Mouse (Mus musculus): ENCODE data around the gene Ell2. TPM values are rescaled to one million over a fixed set of nuclear protein-coding genes. Genes with fewer than 3 reads are reported as not detected.

The Ell2 gene
- polyA plus RNA-seq, 1 experiment from 2014 or later = 4.3 TPM

DNA sequence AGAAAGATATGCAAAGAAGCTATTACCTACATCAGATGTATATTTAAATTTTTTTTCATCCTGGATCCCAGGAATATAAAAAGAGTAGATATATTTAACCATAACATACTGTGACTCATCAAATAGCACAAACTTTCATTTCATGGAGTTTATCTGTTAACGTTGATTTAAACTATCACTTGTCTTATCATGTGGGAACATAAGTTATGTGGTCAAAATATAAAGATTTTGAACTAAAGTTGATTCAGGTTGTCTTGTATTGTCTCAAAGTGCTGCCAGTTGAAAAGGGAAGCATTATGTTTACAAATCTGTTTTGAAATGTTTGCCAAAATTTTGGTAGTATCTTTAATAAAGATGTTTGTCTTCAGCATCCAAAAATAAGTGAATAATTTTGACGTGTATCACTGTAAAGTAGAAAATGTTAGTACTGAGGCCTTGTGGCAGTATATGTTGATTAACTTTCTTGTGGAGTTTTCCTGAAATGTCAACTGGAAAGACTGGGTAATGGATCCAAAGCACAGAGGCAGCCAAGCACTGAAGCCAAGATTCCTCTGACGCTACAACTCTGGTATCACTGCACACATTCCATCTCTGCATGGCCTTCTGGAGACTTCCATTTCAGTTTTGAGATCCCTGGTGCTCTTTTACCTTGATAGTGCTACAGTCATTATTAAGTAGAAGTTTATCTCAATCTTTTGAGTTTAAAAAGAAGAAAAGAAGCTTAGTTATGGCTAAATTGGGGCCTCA lies 65.6 kb downstream of the Ell2 start:
- no peak overlapping the region for H3K4me2 ChIP-seq (ENCODE audit: low read depth, low read length)
- H3K4me3 ChIP-seq (ENCODE audit: low read length) = no peak overlapping the region
- no peak overlapping the region for H3K27ac ChIP-seq (ENCODE audit: low read length)
- no peak overlapping the region for H3K9ac ChIP-seq (ENCODE audit: low read depth, low read length)
- H3K9me3 ChIP-seq (ENCODE audit: control insufficient read depth, low read length) = no peaks in the 10 kb centered on the region
- 84% methylated on average over 3 of the region's 3 CpGs for WGBS
- no peaks in the 10 kb centered on the region for H3K27me3 ChIP-seq (replicated peaks; ENCODE audit: control insufficient read depth, insufficient read depth, low read length)
- H3K4me1 ChIP-seq (ENCODE audit: control insufficient read depth, insufficient read depth, low read length) = no peaks in the 10 kb centered on the region
- no peaks in the 10 kb centered on the region for H3K36me3 ChIP-seq (ENCODE audit: control insufficient read depth, insufficient read depth, low read length)
- ATAC-seq = no peak

DNA sequence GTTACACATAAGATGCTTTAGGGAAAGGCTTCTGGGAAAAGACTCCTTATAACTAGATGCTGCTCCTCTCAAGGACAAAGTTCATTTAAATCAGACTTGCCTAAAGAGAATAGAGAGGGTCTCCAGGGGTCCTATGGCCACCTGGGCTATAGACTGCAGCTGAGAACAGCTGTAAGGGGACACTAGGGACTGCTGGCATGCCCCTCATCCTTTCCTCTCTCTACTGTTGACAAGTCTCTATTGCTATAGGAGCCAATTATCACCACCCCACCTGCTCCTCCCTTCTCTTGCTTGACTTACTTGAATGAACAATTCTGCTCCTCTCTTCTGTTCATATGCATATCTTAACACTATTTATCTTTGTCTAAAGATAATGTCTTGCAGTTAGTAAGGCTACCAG lies 69.4 kb downstream of the Ell2 start:
- Histone ChIP-seq H3K9me3 (ENCODE audit: control insufficient read depth, low read length) (no peaks in the 10 kb centered on the region), H3K36me3 (ENCODE audit: control insufficient read depth, insufficient read depth, low read length) (no peaks in the 10 kb centered on the region), H3K4me3 (ENCODE audit: low read length) (no peak overlapping the region), H3K9ac (ENCODE audit: low read depth, low read length) (no peak overlapping the region), H3K4me1 (ENCODE audit: control insufficient read depth, insufficient read depth, low read length) (no peaks in the 10 kb centered on the region), H3K27ac (ENCODE audit: low read length) (no peak overlapping the region), H3K4me2 (ENCODE audit: low read depth, low read length) (no peak overlapping the region), H3K27me3 (replicated peaks; ENCODE audit: control insufficient read depth, insufficient read depth, low read length) (no peaks in the 10 kb centered on the region)
- ATAC-seq = no peak

DNA sequence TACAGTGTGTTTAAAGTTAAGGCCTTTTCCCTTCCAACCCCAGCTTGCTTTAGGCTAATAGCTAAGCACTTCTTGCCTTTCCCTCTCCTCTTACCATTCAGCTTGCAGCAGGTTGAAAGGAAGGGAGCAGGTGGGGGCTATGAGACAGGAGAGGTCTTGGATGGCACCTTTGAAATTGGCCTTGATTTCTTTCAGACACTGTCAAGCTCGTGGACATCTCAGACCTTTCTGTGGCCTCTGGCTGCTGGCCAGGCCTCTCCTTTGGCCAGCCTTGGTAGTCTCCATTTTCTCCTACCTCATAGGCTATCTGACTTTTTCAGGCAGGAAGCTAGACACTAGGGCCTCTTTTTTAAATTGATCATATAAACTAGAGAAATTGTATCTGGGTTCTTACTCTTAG lies 70.1 kb downstream of the Ell2 start:
- no peak for ATAC-seq
- no peak overlapping the region for H3K27ac ChIP-seq (ENCODE audit: low read length)

DNA sequence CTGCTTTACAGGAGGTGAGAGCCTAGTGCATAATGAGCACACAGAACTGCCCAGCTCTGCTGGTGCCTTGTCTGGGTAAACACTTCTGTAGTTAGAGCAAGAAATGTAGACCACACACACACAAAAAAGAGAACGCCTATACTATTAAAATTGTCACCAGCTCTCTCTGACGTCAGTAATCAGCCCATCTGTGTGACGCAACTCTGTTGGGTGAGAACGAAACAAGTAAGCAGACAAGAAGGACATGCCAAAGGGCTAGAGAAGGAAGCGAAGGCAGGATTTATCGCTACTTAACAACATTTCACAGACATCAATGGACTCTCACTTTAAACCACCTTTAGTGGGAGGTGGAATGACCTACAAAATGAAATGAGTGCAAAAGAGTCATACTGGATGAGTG lies 71.6 kb downstream of the Ell2 start:
- H3K27ac ChIP-seq (ENCODE audit: low read length) = no peak overlapping the region
- WGBS = 82% methylated on average over 6 of the region's 6 CpGs
- no peak overlapping the region for H3K4me3 ChIP-seq (ENCODE audit: low read length)
- no peak for ATAC-seq
- no peaks in the 10 kb centered on the region for H3K36me3 ChIP-seq (ENCODE audit: control insufficient read depth, insufficient read depth, low read length)
- no peak overlapping the region for H3K9ac ChIP-seq (ENCODE audit: low read depth, low read length)
- H3K4me1 ChIP-seq (ENCODE audit: control insufficient read depth, insufficient read depth, low read length) = no peaks in the 10 kb centered on the region
- no peaks in the 10 kb centered on the region for H3K27me3 ChIP-seq (replicated peaks; ENCODE audit: control insufficient read depth, insufficient read depth, low read length)
- H3K9me3 ChIP-seq (ENCODE audit: control insufficient read depth, low read length) = no peaks in the 10 kb centered on the region
- H3K4me2 ChIP-seq (ENCODE audit: low read depth, low read length) = no peak overlapping the region

More for the DNA sequence above, 70.1 kb downstream of the Ell2 start:
- WGBS = 52% methylated on average over 1 of the region's 1 CpGs
- H3K9ac ChIP-seq (ENCODE audit: low read depth, low read length) = no peak overlapping the region
- no peak overlapping the region for H3K4me3 ChIP-seq (ENCODE audit: low read length)
- no peaks in the 10 kb centered on the region for H3K4me1 ChIP-seq (ENCODE audit: control insufficient read depth, insufficient read depth, low read length)
- H3K4me2 ChIP-seq (ENCODE audit: low read depth, low read length) = no peak overlapping the region
- no peaks in the 10 kb centered on the region for H3K36me3 ChIP-seq (ENCODE audit: control insufficient read depth, insufficient read depth, low read length)
- no peaks in the 10 kb centered on the region for H3K9me3 ChIP-seq (ENCODE audit: control insufficient read depth, low read length)
- H3K27me3 ChIP-seq (replicated peaks; ENCODE audit: control insufficient read depth, insufficient read depth, low read length) = no peaks in the 10 kb centered on the region

DNA sequence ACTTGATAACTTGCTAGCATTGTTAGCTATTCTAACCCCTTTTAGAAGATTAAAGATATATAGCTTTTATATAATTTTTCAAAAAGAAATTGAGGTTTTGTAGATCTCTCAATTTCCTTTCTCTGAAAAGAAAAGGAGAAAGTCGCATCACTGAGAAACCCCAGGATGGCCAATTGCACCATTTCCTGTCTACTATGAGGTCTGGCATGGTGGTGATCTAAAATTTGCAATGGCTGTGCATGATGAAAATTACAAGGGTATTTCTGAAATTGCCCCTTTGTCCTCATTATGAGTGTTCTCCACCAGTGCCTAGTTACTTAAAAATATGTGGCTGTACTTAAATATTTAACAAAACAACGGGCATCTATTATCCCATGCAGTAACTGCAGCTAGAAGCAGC lies 72.6 kb downstream of the Ell2 start:
- Histone ChIP-seq H3K9me3 (ENCODE audit: control insufficient read depth, low read length) (no peaks in the 10 kb centered on the region), H3K4me3 (ENCODE audit: low read length) (no peak overlapping the region), H3K4me2 (ENCODE audit: low read depth, low read length) (no peak overlapping the region), H3K4me1 (ENCODE audit: control insufficient read depth, insufficient read depth, low read length) (no peaks in the 10 kb centered on the region), H3K36me3 (ENCODE audit: control insufficient read depth, insufficient read depth, low read length) (no peaks in the 10 kb centered on the region), H3K27me3 (replicated peaks; ENCODE audit: control insufficient read depth, insufficient read depth, low read length) (no peaks in the 10 kb centered on the region), H3K27ac (ENCODE audit: low read length) (no peak overlapping the region), H3K9ac (ENCODE audit: low read depth, low read length) (no peak overlapping the region)
- 87% methylated on average over 2 of the region's 2 CpGs for WGBS
- no peak for ATAC-seq

DNA sequence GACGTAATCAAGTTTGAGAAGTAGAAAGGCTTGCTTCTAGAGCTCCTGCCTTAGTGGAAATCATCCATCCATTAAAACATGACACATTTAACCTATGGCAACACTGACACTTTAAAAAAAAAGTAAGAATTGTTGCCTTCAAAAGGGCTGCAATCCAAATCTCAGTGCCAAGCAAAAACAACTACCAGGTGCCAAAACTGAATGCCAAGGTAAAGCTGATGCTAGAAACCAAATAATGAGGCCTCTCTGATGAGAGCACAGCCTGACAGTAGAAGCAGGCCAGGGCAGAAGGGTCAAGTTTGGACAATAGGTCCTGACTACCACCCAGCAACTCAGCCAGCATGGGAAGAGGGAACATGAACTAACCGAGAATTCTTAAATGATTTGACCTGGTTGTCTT lies 73.5 kb downstream of the Ell2 start:
- Histone ChIP-seq H3K4me1 (ENCODE audit: control insufficient read depth, insufficient read depth, low read length) (no peaks in the 10 kb centered on the region), H3K4me3 (ENCODE audit: low read length) (no peak overlapping the region), H3K27me3 (replicated peaks; ENCODE audit: control insufficient read depth, insufficient read depth, low read length) (no peaks in the 10 kb centered on the region), H3K4me2 (ENCODE audit: low read depth, low read length) (no peak overlapping the region), H3K9ac (ENCODE audit: low read depth, low read length) (no peak overlapping the region), H3K9me3 (ENCODE audit: control insufficient read depth, low read length) (no peaks in the 10 kb centered on the region), H3K27ac (ENCODE audit: low read length) (no peak overlapping the region), H3K36me3 (ENCODE audit: control insufficient read depth, insufficient read depth, low read length) (no peaks in the 10 kb centered on the region)
- WGBS = 72% methylated on average over 2 of the region's 2 CpGs
- ATAC-seq = no peak

DNA sequence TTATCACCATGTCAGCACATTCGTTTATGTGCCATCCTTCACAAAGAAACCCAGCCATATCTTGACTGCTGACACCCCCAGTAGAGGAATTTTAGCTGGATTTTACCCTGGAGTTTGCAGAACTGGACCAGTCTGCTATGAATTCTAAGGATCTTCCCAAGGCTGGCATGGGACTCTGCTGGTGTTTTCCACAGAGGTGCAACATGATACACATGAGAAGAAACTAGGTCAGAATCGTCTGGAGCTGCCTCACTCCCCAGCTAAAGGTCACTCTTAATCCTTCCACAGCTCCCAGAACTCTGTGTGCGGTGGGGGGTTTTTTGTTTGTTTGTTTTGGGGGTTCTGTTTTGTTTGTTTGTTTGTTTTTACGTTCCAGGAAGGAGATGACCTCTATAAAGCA lies 79.2 kb downstream of the Ell2 start:
- Histone ChIP-seq H3K27ac (ENCODE audit: low read length) (no peak overlapping the region), H3K4me3 (ENCODE audit: low read length) (no peak overlapping the region), H3K9ac (ENCODE audit: low read depth, low read length) (no peak overlapping the region), H3K27me3 (replicated peaks; ENCODE audit: control insufficient read depth, insufficient read depth, low read length) (no peaks in the 10 kb centered on the region), H3K9me3 (ENCODE audit: control insufficient read depth, low read length) (no peaks in the 10 kb centered on the region), H3K36me3 (ENCODE audit: control insufficient read depth, insufficient read depth, low read length) (no peaks in the 10 kb centered on the region), H3K4me1 (ENCODE audit: control insufficient read depth, insufficient read depth, low read length) (no peaks in the 10 kb centered on the region), H3K4me2 (ENCODE audit: low read depth, low read length) (no peak overlapping the region)
- ATAC-seq = no peak
- 67% methylated on average over 4 of the region's 4 CpGs for WGBS

DNA sequence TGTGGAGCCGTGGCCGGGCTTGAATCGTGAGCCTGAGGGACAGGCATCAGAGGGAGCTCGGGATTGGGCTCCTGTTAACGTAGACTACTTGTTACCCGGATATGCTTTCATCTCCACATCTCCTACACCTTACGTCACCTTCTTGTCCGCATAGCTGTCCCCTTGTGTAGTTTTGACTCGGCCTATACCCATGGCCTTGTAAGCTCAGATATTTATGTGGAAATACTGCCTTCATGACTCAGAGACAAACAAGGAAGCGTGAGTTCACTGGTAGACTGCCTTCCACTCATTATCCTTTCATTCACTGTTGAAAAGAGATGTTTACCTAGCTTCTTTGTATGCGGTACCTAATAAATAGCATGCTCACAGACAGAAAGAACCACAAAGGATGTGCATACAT lies 79.7 kb downstream of the Ell2 start:
- no peak for ATAC-seq
- Histone ChIP-seq H3K27me3 (replicated peaks; ENCODE audit: control insufficient read depth, insufficient read depth, low read length) (no peaks in the 10 kb centered on the region), H3K4me2 (ENCODE audit: low read depth, low read length) (no peak overlapping the region), H3K27ac (ENCODE audit: low read length) (no peak overlapping the region), H3K4me1 (ENCODE audit: control insufficient read depth, insufficient read depth, low read length) (no peaks in the 10 kb centered on the region), H3K4me3 (ENCODE audit: low read length) (no peak overlapping the region), H3K9me3 (ENCODE audit: control insufficient read depth, low read length) (no peaks in the 10 kb centered on the region), H3K36me3 (ENCODE audit: control insufficient read depth, insufficient read depth, low read length) (no peaks in the 10 kb centered on the region), H3K9ac (ENCODE audit: low read depth, low read length) (no peak overlapping the region)
- 91% methylated on average over 11 of the region's 11 CpGs for WGBS

DNA sequence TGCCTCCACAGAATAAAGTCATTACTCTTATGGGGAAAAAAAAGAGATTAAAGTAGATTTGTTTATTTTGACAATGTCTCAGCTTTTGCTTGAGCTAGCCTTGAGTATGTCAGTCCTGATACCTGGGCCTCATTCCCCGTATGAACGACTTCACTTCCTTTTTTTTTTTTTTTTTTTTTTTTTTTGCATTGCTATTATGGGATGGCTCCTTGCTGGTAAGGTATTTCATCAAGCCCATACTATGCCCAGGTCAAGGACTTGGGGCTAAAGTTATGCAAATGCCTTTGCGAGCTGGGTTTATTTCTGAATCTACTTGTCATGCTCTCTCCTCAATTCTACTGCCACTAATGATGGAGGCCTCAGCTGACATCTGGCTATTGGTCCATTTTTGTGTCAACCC lies 80.8 kb downstream of the Ell2 start:
- H3K9ac ChIP-seq (ENCODE audit: low read depth, low read length) = no peak overlapping the region
- no peaks in the 10 kb centered on the region for H3K9me3 ChIP-seq (ENCODE audit: control insufficient read depth, low read length)
- H3K4me3 ChIP-seq (ENCODE audit: low read length) = no peak overlapping the region
- H3K4me2 ChIP-seq (ENCODE audit: low read depth, low read length) = no peak overlapping the region
- no peaks in the 10 kb centered on the region for H3K27me3 ChIP-seq (replicated peaks; ENCODE audit: control insufficient read depth, insufficient read depth, low read length)
- no peaks in the 10 kb centered on the region for H3K4me1 ChIP-seq (ENCODE audit: control insufficient read depth, insufficient read depth, low read length)
- ATAC-seq = no peak
- H3K36me3 ChIP-seq (ENCODE audit: control insufficient read depth, insufficient read depth, low read length) = no peaks in the 10 kb centered on the region
- 82% methylated on average over 3 of the region's 3 CpGs for WGBS
- no peak overlapping the region for H3K27ac ChIP-seq (ENCODE audit: low read length)

DNA sequence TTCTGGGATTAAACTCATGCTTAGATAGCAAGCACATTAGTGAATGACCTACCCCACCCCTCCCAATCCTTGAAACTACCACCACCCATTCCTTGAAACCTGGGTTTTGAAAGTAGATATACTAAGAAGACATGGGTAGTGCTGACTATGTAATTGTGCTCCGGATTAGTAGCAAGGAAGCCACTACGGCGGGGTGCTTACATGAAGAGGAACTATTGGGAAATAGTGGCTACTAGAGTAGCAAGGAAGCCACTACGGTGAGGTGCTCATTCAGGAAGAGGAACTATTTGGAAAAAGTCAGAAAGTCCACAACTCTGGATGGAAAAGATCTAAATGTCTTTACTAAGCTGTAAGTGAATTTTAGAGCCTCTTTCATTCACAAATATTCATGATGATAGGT lies 81.6 kb downstream of the Ell2 start:
- H3K9me3 ChIP-seq (ENCODE audit: control insufficient read depth, low read length) = no peaks in the 10 kb centered on the region
- no peaks in the 10 kb centered on the region for H3K36me3 ChIP-seq (ENCODE audit: control insufficient read depth, insufficient read depth, low read length)
- H3K4me1 ChIP-seq (ENCODE audit: control insufficient read depth, insufficient read depth, low read length) = no peaks in the 10 kb centered on the region
- WGBS = 90% methylated on average over 4 of the region's 4 CpGs
- no peak for ATAC-seq
- no peak overlapping the region for H3K9ac ChIP-seq (ENCODE audit: low read depth, low read length)
- no peak overlapping the region for H3K4me3 ChIP-seq (ENCODE audit: low read length)
- no peaks in the 10 kb centered on the region for H3K27me3 ChIP-seq (replicated peaks; ENCODE audit: control insufficient read depth, insufficient read depth, low read length)
- H3K27ac ChIP-seq (ENCODE audit: low read length) = no peak overlapping the region
- no peak overlapping the region for H3K4me2 ChIP-seq (ENCODE audit: low read depth, low read length)

Data from intestine, embryonic 16.5 days (tissue).